Comparison of ENCODE assay signal across 8 mouse cellular contexts in genomic region chr10:40191338-40191979, GRCm38 (mm10). TPM values are rescaled to one million over a fixed set of nuclear protein-coding genes. Genes with fewer than 3 reads are reported as not detected.
A peak's percentile ranks its signal among the peaks of the same experiment; 100 is the strongest.
DNase-seq lines count a peak whose midpoint lies in the region; ATAC-seq lines count a peak whose summit lies in the region.
"Had no signal": no experiment of that assay in that cellular context is flagged by ENCODE, and none has a peak within 500 bp of the region (broad histone marks: within the 10 kb centered on the region; RNA-seq: fewer than 3 reads in every experiment).

No protein-coding gene starts in this region.

- peak; percentile 11 for DNase-seq in lung, postnatal 10 days
- DNase-seq in lung, postnatal 25 days (ENCODE audit: low spot score): no peak
- no peak for DNase-seq in left cerebral cortex, postnatal 4 days
- DNase-seq: lung, postnatal 14 days had no signal

- peak overlapping the region; percentile 61 for H3K4me2 ChIP-seq in embryonic facial prominence, embryonic 12.5 days (replicated peaks)
- peak overlapping the region; percentile 47 for H3K4me2 ChIP-seq in intestine, embryonic 16.5 days (ENCODE audit: low read depth, low read length)

- no peak overlapping the region for H3K27ac ChIP-seq in embryonic facial prominence, embryonic 12.5 days
- no peak overlapping the region for H3K27ac ChIP-seq in intestine, embryonic 16.5 days (ENCODE audit: low read length)

- no peaks in the 10 kb centered on the region for H3K9me3 ChIP-seq in embryonic facial prominence, embryonic 12.5 days
- H3K9me3 ChIP-seq in intestine, embryonic 16.5 days (ENCODE audit: control insufficient read depth, low read length): no peaks in the 10 kb centered on the region

- H3K27me3 ChIP-seq in embryonic facial prominence, embryonic 12.5 days: no peaks in the 10 kb centered on the region
- no peaks in the 10 kb centered on the region for H3K27me3 ChIP-seq in intestine, embryonic 16.5 days (replicated peaks; ENCODE audit: control insufficient read depth, insufficient read depth, low read length)

- peak overlapping the region; percentile 36 for H3K4me3 ChIP-seq in embryonic facial prominence, embryonic 12.5 days
- H3K4me3 ChIP-seq in intestine, embryonic 16.5 days (ENCODE audit: low read length): peak overlapping the region; percentile 27

- peak overlapping the region; percentile 43 for H3K9ac ChIP-seq in embryonic facial prominence, embryonic 12.5 days
- H3K9ac ChIP-seq in intestine, embryonic 16.5 days (ENCODE audit: low read depth, low read length): peak overlapping the region; percentile 25; the same call in 1 of the 2 replicates

- H3K36me3 ChIP-seq in embryonic facial prominence, embryonic 12.5 days: no peaks in the 10 kb centered on the region
- no peaks in the 10 kb centered on the region for H3K36me3 ChIP-seq in intestine, embryonic 16.5 days (ENCODE audit: control insufficient read depth, insufficient read depth, low read length)

- ATAC-seq in embryonic facial prominence, embryonic 12.5 days (ENCODE audit: insufficient number of reproducible peaks, insufficient read depth, low FRiP score, low TSS enrichment): no peak
- no peak for ATAC-seq in intestine, embryonic 16.5 days
- ATAC-seq in neutrophil, adult 5-6 weeks (ENCODE audit: extremely low read depth, insufficient number of reproducible peaks, low FRiP score, poor library complexity, severe bottlenecking): peak; percentile 27; the same call in 1 of the 2 replicates
- ATAC-seq in activated CD4-positive, CD25-positive, alpha-beta regulatory T cell, adult 4 months: no peak

- H3K4me1 ChIP-seq in embryonic facial prominence, embryonic 12.5 days: peaks cover 11% of the 10 kb centered on the region; the same call in 1 of the 2 replicates
- H3K4me1 ChIP-seq in intestine, embryonic 16.5 days (ENCODE audit: control insufficient read depth, insufficient read depth, low read length): 0 out of 2 replicates have a peak, but pooled peaks cover 8% of the 10 kb centered on the region

- intact Hi-C loops in left cerebral cortex, postnatal 4 days (cut with DNase I): no loop called here

- WGBS in embryonic facial prominence, embryonic 12.5 days: 13% methylated on average over 22 of the region's 22 CpGs
- WGBS in intestine, embryonic 16.5 days: 25% methylated on average over 22 of the region's 22 CpGs

RNA-seq across cellular contexts. Expression of gene Slc16a10, which starts 49.4 kb away (rescaled TPM):
- polyA plus RNA-seq in embryonic facial prominence, embryonic 12.5 days (2016; fragmentation: Nextera tagmentation; extraction: Ambion mirVana): 5.4 and 6.5 TPM in 2 replicates
- polyA plus RNA-seq in intestine, embryonic 16.5 days (2015; fragmentation: Nextera tagmentation; extraction: Ambion mirVana): 48.2 and 61.4 TPM in 2 replicates
- 6.8 and 6.9 TPM in 2 replicates for total RNA-seq in neutrophil, adult 5-6 weeks (2017)
- 1 to 10 TPM; 2.0 to 2.9 TPM for polyA plus RNA-seq in activated CD4-positive, CD25-positive, alpha-beta regulatory T cell, adult 4 months (2017; shearing (Covaris generic))
- total RNA-seq in left cerebral cortex, postnatal 4 days (2021): 1 to 10 TPM; 3.7 to 3.8 TPM

RNA-seq across cellular contexts. Expression of gene Rpf2, which starts 55.4 kb away (rescaled TPM):
- 63.8 and 64.6 TPM in 2 replicates for polyA plus RNA-seq in embryonic facial prominence, embryonic 12.5 days (2016; fragmentation: Nextera tagmentation; extraction: Ambion mirVana)
- 60.8 and 70.0 TPM in 2 replicates for polyA plus RNA-seq in intestine, embryonic 16.5 days (2015; fragmentation: Nextera tagmentation; extraction: Ambion mirVana)
- 27.7 and 31.8 TPM in 2 replicates for total RNA-seq in neutrophil, adult 5-6 weeks (2017)
- polyA plus RNA-seq in activated CD4-positive, CD25-positive, alpha-beta regulatory T cell, adult 4 months (2017; shearing (Covaris generic)): 10 to 100 TPM; 68.6 to 72.3 TPM
- total RNA-seq in left cerebral cortex, postnatal 4 days (2021): 10 to 100 TPM; 30.0 to 36.4 TPM
